Mouse (Mus musculus): ENCODE data around the gene Hebp2. TPM values are rescaled to one million over a fixed set of nuclear protein-coding genes. Genes with fewer than 3 reads are reported as not detected.

The Hebp2 gene
- total RNA-seq (2012; rRNA removed) (0.08 TPM in 1 of 2 replicates, not detected in the other), total RNA-seq (2014; rRNA removed) (not detected in 2 replicates), polyA plus RNA-seq (2012; ENCODE audit: insufficient read length, low read depth) (not detected in 2 replicates)

GRCm38 (mm10) chr10:18545813-18546235 lies at the start of gene Hebp2:
Gene Hebp2, minus strand, starts transcription at chr10:18546076.
- in situ Hi-C loops (cut with MboI; ENCODE audit: low pct_ligation_motif_present, low pct_unique_long_range_greater_than_20kb, low sequenced_read_pairs) (no loop called here), dilution Hi-C loops (cut with MboI; ENCODE audit: extremely low pct_ligation_motif_present, extremely low pct_unique_long_range_greater_than_20kb, low sequenced_read_pairs) (no loop called here)
- TF ChIP-seq CTCF (conservative IDR thresholded peaks at IDR 0.05 in 1 of 2, IDR thresholded peaks at IDR 0.05 in 1 of 2; ENCODE audit: low read depth in 2 of 2, low read length in 2 of 2) = peak in 1 of 2 experiments; percentile 37; a peak in 2 of 4 replicates
- TF ChIP-seq E2F4 (IDR thresholded peaks at IDR 0.05; ENCODE audit: insufficient replicate concordance, low read depth, low read length) = no peak
- no peak for TF ChIP-seq USF1 (IDR thresholded peaks at IDR 0.05; ENCODE audit: low read depth, low read length)
- no peak for TF ChIP-seq JUND (conservative IDR thresholded peaks at IDR 0.05; ENCODE audit: low read depth, low read length)
- 0 out of 2 replicates have a peak, but pooled peaks have one; percentile 20 for TF ChIP-seq NRF1 (IDR thresholded peaks at IDR 0.05; ENCODE audit: low read depth, low read length)
- no peak for TF ChIP-seq MYC (IDR thresholded peaks at IDR 0.05; ENCODE audit: low read depth, low read length)
- no peak for TF ChIP-seq ZC3H11A (IDR thresholded peaks at IDR 0.05; ENCODE audit: low read depth, low read length)
- TF ChIP-seq MAFK (IDR thresholded peaks at IDR 0.05; ENCODE audit: insufficient replicate concordance, low read length) = no peak
- no peak for TF ChIP-seq ZNF384 (IDR thresholded peaks at IDR 0.05; ENCODE audit: low read depth, low read length)
- no peak for TF ChIP-seq IRF4 (IDR thresholded peaks at IDR 0.05; ENCODE audit: low read depth, low read length)
- TF ChIP-seq UBTF (IDR thresholded peaks at IDR 0.05; ENCODE audit: low read depth, low read length) = no peak
- no peak for TF ChIP-seq NELFE (IDR thresholded peaks at IDR 0.05; ENCODE audit: low read depth, low read length)
- TF ChIP-seq TBP (conservative IDR thresholded peaks at IDR 0.05; ENCODE audit: low read depth, low read length) = no peak
- Histone ChIP-seq H3K36me3 (replicated peaks in 1 of 2; ENCODE audit: control insufficient read depth in 1 of 2, insufficient read depth in 1 of 2, low read length in 1 of 2) (no peaks in the 10 kb centered on the region), H3K9ac (ENCODE audit: insufficient read depth, low read depth) (no peak within 1 kb of the TSS), H3K27ac (ENCODE audit: insufficient read depth, low read depth) (no peak within 1 kb of the TSS), H3K9me3 (replicated peaks; ENCODE audit: low read length) (no peaks in the 10 kb centered on the region), H3K4me1 (ENCODE audit: control insufficient read depth in 1 of 2, insufficient read depth in 2 of 2) (peaks cover 0 to 4% of the 10 kb centered on the region in 2 experiments; a peak in 1 of 4 replicates), H3K27me3 (replicated peaks) (no peaks in the 10 kb centered on the region), H3K4me2 (ENCODE audit: insufficient read depth, low read depth, poor library complexity, severe bottlenecking) (0 out of 2 replicates have a peak within 1 kb of the TSS, but pooled peaks have one; percentile 8), H3K4me3 (replicated peaks in 1 of 3; ENCODE audit: low read depth in 2 of 3, low read length in 2 of 3, poor library complexity in 1 of 3) (no peak within 1 kb of the TSS), H3K79me2 (replicated peaks; ENCODE audit: control insufficient read depth, extremely low read depth, insufficient read depth, poor library complexity, severe bottlenecking) (no peaks in the 10 kb centered on the region)
- DNase-seq (ENCODE audit: extremely low read depth) = no peak

- DNase-seq (ENCODE audit: extremely low read depth) = no peak
- H3K4me2 ChIP-seq (ENCODE audit: insufficient read depth, low read depth, poor library complexity, severe bottlenecking) = no peak overlapping the region
- no peak overlapping the region for H3K9ac ChIP-seq (ENCODE audit: insufficient read depth, low read depth)
- no peak overlapping the region for H3K27ac ChIP-seq (ENCODE audit: insufficient read depth, low read depth)
- no peaks in the 10 kb centered on the region for H3K27me3 ChIP-seq (replicated peaks)
- peaks cover 0 to 3% of the 10 kb centered on the region in 2 experiments; a peak in 1 of 4 replicates for H3K4me1 ChIP-seq (ENCODE audit: control insufficient read depth in 1 of 2, insufficient read depth in 2 of 2)
- TF ChIP-seq JUN (IDR thresholded peaks at IDR 0.05; ENCODE audit: insufficient read depth, low read depth, low read length) = no peak
- no peak for TF ChIP-seq NRF1 (IDR thresholded peaks at IDR 0.05; ENCODE audit: low read depth, low read length)
- TF ChIP-seq BHLHE40 (IDR thresholded peaks at IDR 0.05; ENCODE audit: low read depth, low read length) = no peak
- in situ Hi-C loops (cut with MboI; ENCODE audit: low pct_ligation_motif_present, low pct_unique_long_range_greater_than_20kb, low sequenced_read_pairs) = no loop called here
- H3K9me3 ChIP-seq (replicated peaks; ENCODE audit: low read length) = no peaks in the 10 kb centered on the region
- no peak overlapping the region for H3K4me3 ChIP-seq (replicated peaks in 1 of 3; ENCODE audit: low read depth in 2 of 3, low read length in 2 of 3, poor library complexity in 1 of 3)
- H3K36me3 ChIP-seq (replicated peaks in 1 of 2; ENCODE audit: control insufficient read depth in 1 of 2, insufficient read depth in 1 of 2, low read length in 1 of 2) = peaks cover 0 to 19% of the 10 kb centered on the region in 2 experiments
- no peaks in the 10 kb centered on the region for H3K79me2 ChIP-seq (replicated peaks; ENCODE audit: control insufficient read depth, extremely low read depth, insufficient read depth, poor library complexity, severe bottlenecking)
- dilution Hi-C loops (cut with MboI; ENCODE audit: extremely low pct_ligation_motif_present, extremely low pct_unique_long_range_greater_than_20kb, low sequenced_read_pairs) = no loop called here
These were observed 43.6 kb upstream of the Hebp2 start for GRCm38 (mm10) chr10:18589455-18589854.
